Mouse (Mus musculus): Measurements from ENCODE around the gene Ddc.

DNA sequence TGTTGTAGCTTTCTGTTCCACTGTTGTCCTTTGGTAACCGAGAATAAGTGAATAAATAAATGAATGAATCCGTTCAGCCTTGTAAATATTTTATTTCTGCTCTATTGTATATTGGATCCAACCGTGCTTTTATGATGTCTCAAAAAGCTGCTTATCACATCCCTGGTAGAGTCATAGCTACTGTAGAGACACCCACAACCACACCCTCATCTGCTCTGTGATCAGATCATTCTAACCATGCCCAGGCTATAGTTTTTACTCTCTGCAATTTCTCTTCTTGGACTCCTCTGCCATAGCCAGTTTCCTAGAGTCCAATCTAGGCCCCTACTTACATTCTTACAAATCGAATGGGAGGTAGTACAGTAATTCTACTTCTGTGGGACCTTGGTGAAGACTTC, 12.7 kb downstream of the Ddc start:
- TF ChIP-seq EP300 (IDR thresholded peaks at IDR 0.05) (no peak), CTCF (IDR thresholded peaks at IDR 0.05) (no peak)
